Mouse (Mus musculus) neural tube, embryonic 13.5 days (tissue): ENCODE measurements around the gene Pebp1. TPM values are rescaled to one million over a fixed set of nuclear protein-coding genes. Genes with fewer than 3 reads are reported as not detected.
"Not testable (repeated sequence)": the region's sequence is repeated elsewhere in the genome, so short reads cannot be mapped to it uniquely, and the experiment has no call there.

Experiments used
- ATAC-seq: fragments of 200-750 bp; cut with Nextera tagmentation; 2 replicates; pipeline ENCODE4 v1.8.0; 2017; ENCODE audit warnings: low read depth, mild to moderate bottlenecking, moderate TSS enrichment, moderate library complexity
- H3K27ac ChIP-seq: fragments of 300-500 bp; sonication (generic); replicated peaks from 2 replicates; pipeline ENCODE4 v1.5.1; 2015; ENCODE audit warnings: moderate library complexity, mild to moderate bottlenecking, inconsistent platforms
- H3K27me3 ChIP-seq: fragments of 300-500 bp; sonication (generic); 2 replicates; pipeline ENCODE4 v1.6.1; 2015; ENCODE audit warnings: mild to moderate bottlenecking, inconsistent platforms
- H3K36me3 ChIP-seq: fragments of 300-500 bp; sonication (generic); 2 replicates; pipeline ENCODE4 v1.6.1; 2015; ENCODE audit warnings: mild to moderate bottlenecking, inconsistent platforms
- H3K4me1 ChIP-seq: fragments of 300-500 bp; sonication (generic); replicated peaks from 2 replicates; pipeline ENCODE4 v1.6.1; 2015; ENCODE audit warnings: inconsistent platforms
- H3K4me2 ChIP-seq: fragments of 300-500 bp; sonication (generic); 2 replicates; pipeline ENCODE4 v1.6.1; 2015; ENCODE audit warnings: inconsistent platforms, mild to moderate bottlenecking, moderate library complexity
- H3K4me3 ChIP-seq: fragments of 300-500 bp; sonication (generic); 2 replicates; pipeline ENCODE4 v1.5.1; 2015; ENCODE audit warnings: mild to moderate bottlenecking, inconsistent platforms
- H3K9ac ChIP-seq: fragments of 300-500 bp; sonication (generic); 2 replicates; pipeline ENCODE4 v1.6.1; 2015; ENCODE audit warnings: moderate library complexity, mild to moderate bottlenecking, inconsistent platforms
- H3K9me3 ChIP-seq: fragments of 300-500 bp; sonication (generic); 2 replicates; pipeline ENCODE4 v1.6.1; 2016; ENCODE audit warnings: inconsistent platforms
- WGBS: fragments of 180-500 bp; shearing (Covaris S2); methylation state at CpG from one replicate; pipeline ENCODE4 v1.1.7; 2015; 5-methylcytosine and 5-hydroxymethylcytosine counted together
- polyA plus RNA-seq: library from polyadenylated mRNA; unstranded; fragments of >200 nt; fragmentation: Nextera tagmentation; extraction: Ambion mirVana; gene quantifications from 2 replicates; pipeline ENCODE4 v1.2.1, GENCODE M21; 2015

Gene Pebp1
- polyA plus RNA-seq, 1 experiment from 2014 or later: 991 TPM

DNA sequence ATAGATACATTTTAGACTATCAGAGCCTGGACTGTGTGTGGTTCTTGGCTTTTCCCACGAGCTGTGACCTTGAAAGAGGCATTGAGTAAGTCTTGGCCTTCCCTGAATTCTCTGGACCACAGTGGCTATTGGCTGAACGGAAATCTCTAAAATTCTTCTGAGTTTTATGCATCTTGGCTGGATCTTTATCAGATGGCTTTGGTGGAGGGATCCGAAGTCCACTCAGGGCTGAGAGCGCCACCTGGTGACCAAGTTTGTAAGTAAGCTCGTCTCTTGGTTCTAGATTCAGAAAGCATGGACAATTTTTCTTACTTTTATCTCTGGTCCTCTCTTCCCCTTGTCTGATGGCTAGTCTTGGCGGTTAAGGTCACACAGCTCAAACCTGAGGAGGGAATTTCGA is 17.5 kb upstream of the Pebp1 start:
- H3K9me3 ChIP-seq: no peaks in the 10 kb centered on the region
- no peak overlapping the region for H3K4me2 ChIP-seq
- ATAC-seq: no peak
- WGBS: 80% methylated on average over 7 of the region's 7 CpGs
- no peaks in the 10 kb centered on the region for H3K27me3 ChIP-seq
- no peak overlapping the region for H3K27ac ChIP-seq
- H3K9ac ChIP-seq: no peak overlapping the region
- H3K4me3 ChIP-seq: no peak overlapping the region
- no peaks in the 10 kb centered on the region for H3K4me1 ChIP-seq
- no peaks in the 10 kb centered on the region for H3K36me3 ChIP-seq

DNA sequence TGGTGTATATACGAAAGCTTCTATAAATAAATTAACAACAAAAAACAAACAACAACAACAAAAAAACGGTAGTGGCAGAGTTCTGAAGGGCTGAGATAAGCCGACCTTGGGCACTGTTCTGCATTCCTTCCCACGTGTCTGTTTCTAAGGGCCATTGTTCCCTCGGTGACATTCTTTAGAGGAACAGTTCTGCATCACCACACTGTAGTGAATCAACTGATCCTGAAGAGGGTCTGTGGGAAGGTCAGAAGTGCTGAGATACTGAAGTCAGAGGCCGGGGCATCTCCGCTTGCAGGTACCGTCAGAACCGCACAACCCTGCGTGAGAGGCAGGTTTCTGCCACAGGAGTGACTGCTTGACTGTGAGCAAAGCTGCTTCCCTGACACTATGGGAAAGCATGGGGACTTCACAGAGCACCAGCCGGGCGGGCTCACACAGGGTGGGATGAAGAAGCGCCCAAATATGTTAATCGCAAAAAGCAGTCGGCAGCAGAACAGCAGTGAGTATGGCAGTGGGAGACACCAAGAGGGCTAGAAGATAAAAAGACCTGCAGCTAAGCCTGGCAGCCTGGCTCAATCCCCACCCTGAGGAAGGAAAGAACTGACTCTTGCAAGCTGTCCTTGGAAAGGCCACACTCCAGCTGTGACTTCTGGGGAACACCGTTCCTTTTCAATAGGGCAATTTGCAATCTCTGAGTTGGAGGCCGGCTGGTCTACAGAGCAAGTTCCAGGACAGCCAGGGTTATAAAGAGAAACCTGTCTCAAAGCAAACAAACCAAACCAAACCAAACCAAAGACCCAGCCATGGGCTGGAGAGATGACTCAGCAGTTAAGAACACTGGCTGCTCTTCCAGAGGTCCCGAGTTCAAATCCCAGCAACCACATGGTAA is 16.5 kb upstream of the Pebp1 start:
- Histone ChIP-seq H3K36me3 (no peaks in the 10 kb centered on the region), H3K27ac (no peak overlapping the region), H3K9me3 (no peaks in the 10 kb centered on the region), H3K4me3 (no peak overlapping the region), H3K4me2 (no peak overlapping the region), H3K4me1 (no peaks in the 10 kb centered on the region), H3K9ac (no peak overlapping the region), H3K27me3 (no peaks in the 10 kb centered on the region)
- no peak for ATAC-seq
- WGBS: 54% methylated on average over 18 of the region's 18 CpGs

- Histone ChIP-seq H3K4me3 (no peak overlapping the region), H3K27me3 (no peaks in the 10 kb centered on the region), H3K9ac (no peak overlapping the region), H3K9me3 (no peaks in the 10 kb centered on the region), H3K27ac (no peak overlapping the region), H3K4me2 (no peak overlapping the region), H3K36me3 (no peaks in the 10 kb centered on the region), H3K4me1 (no peaks in the 10 kb centered on the region)
- ATAC-seq: no peak
- 74% methylated on average over 3 of the region's 3 CpGs for WGBS
Measured at GRCm38 (mm10) chr5:117302899-117303298, 15.5 kb upstream of the Pebp1 start.

GRCm38 (mm10) chr5:117295011-117295410 is 7.6 kb upstream of the Pebp1 start:
- H3K36me3 ChIP-seq: no peaks in the 10 kb centered on the region
- no peak overlapping the region for H3K9ac ChIP-seq
- no peak for ATAC-seq
- WGBS: 90% methylated on average over 8 of the region's 8 CpGs
- no peak overlapping the region for H3K4me2 ChIP-seq
- H3K27ac ChIP-seq: no peak overlapping the region
- H3K4me3 ChIP-seq: no peak overlapping the region
- no peaks in the 10 kb centered on the region for H3K9me3 ChIP-seq
- H3K27me3 ChIP-seq: no peaks in the 10 kb centered on the region
- H3K4me1 ChIP-seq: no peaks in the 10 kb centered on the region

GRCm38 (mm10) chr5:117293776-117294175 is 6.4 kb upstream of the Pebp1 start:
- WGBS: 81% methylated on average over 3 of the region's 3 CpGs
- not testable (repeated sequence) for H3K27ac ChIP-seq, H3K36me3 ChIP-seq

DNA sequence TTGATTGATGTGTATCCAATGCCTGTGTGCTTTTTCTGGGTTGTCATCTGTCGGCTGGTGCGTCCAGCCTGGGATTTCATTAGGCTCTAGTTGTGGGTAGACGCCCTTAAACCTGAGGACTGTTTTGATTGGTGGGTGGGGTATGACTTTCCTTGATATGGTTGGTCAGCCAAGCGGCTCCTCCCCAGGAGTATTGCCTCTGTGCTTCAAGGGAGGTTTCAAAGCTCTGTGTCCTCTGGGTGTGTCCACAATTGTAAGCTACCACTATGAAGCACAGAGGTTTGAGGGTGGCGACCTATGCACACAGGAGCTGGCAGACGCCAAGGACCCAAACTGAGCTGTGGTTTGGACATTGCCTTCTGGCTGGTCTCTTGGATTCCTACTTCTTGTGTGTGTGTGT is 5.1 kb upstream of the Pebp1 start:
- H3K27ac ChIP-seq: no peak overlapping the region
- H3K27me3 ChIP-seq: peaks cover 6% of the 10 kb centered on the region; the same call in 1 of the 2 replicates
- no peaks in the 10 kb centered on the region for H3K9me3 ChIP-seq
- H3K4me1 ChIP-seq: peaks cover 7% of the 10 kb centered on the region
- no peak overlapping the region for H3K4me2 ChIP-seq
- no peak overlapping the region for H3K4me3 ChIP-seq
- H3K36me3 ChIP-seq: no peaks in the 10 kb centered on the region
- H3K9ac ChIP-seq: no peak overlapping the region
- no peak for ATAC-seq
- WGBS: 74% methylated on average over 6 of the region's 6 CpGs

More at GRCm38 (mm10) chr5:117293776-117294175, 6.4 kb upstream of the Pebp1 start:
- not testable (repeated sequence) for H3K4me1 ChIP-seq, H3K4me2 ChIP-seq, H3K27me3 ChIP-seq, ATAC-seq, H3K9ac ChIP-seq, H3K9me3 ChIP-seq, H3K4me3 ChIP-seq

DNA sequence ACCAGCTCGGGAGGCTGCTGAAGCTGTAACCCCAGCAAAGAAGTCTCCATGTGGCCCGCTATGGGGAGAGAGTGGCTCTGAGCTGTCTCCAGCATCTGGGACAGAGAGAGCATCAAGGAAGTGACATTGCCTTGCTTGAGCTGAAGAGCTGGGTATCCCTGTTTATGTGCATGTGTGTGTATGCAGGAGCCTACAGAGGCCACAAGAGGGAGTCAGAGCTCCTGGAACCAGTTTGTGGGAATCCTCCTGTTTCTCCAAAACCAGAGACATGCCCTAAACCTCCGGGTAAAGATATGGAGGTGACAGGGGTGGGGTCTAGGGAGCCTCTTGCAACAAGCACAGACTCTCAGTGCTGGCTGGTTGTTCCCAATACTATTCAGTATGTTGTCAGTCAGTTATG is 3.9 kb upstream of the Pebp1 start:
- 83% methylated on average over 3 of the region's 3 CpGs for WGBS
- ATAC-seq: no peak
- H3K4me2 ChIP-seq: no peak overlapping the region
- no peak overlapping the region for H3K27ac ChIP-seq
- no peaks in the 10 kb centered on the region for H3K36me3 ChIP-seq
- peaks cover 11% of the 10 kb centered on the region for H3K4me1 ChIP-seq
- no peak overlapping the region for H3K4me3 ChIP-seq
- no peaks in the 10 kb centered on the region for H3K9me3 ChIP-seq
- H3K9ac ChIP-seq: no peak overlapping the region
- peaks cover 6% of the 10 kb centered on the region; the same call in 1 of the 2 replicates for H3K27me3 ChIP-seq

DNA sequence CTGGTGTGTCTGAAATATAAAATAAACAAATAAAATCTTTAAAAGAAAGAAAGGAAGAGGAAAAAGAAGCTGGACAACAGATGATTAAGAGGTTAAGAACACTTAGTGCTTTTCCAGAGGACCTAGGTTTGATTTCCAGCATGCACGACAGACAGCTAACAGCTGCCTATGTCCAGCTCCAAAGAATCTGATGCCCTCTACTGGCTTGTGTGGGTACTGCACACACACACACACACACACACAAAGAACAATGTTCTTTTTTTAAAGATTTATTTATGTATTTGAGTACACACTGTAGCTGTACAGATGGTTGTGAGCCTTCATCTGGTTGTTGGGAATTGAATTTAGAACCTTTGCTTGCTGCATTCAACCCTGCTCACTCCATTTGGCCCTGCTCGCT is 2.7 kb upstream of the Pebp1 start:
- Histone ChIP-seq H3K4me2 (no peak overlapping the region), H3K9me3 (no peaks in the 10 kb centered on the region), H3K4me3 (no peak overlapping the region), H3K4me1 (peaks cover 24% of the 10 kb centered on the region), H3K36me3 (peaks cover 9% of the 10 kb centered on the region), H3K9ac (no peak overlapping the region), H3K27ac (no peak overlapping the region), H3K27me3 (peaks cover 6% of the 10 kb centered on the region; the same call in 1 of the 2 replicates)
- 95% methylated on average over 2 of the region's 2 CpGs for WGBS
- ATAC-seq: no peak

DNA sequence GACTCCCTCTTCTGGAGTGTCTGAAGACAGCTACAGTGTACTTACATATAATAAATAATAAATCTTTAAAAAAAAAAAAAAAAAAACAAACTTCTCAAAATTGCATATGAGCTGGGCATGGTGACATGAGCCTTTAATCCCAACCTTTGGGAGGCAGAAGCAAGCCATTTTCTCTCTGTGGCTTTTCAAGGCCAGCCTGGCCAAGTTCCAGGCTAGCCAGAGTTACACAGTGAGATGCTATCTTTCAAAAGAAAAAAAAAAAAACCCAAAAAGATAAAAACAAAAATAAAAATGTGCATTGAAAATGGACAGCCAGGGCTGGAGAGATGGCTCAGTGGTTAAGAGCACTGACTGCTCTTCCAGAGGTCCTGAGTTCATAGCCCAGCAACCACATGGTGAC is 2.2 kb upstream of the Pebp1 start:
- ATAC-seq: no peak

GRCm38 (mm10) chr5:117286286-117286685 is 1.1 kb downstream of the Pebp1 start:
- H3K27ac ChIP-seq: no peak overlapping the region
- no peak for ATAC-seq
- 49% methylated on average over 3 of the region's 3 CpGs for WGBS

More for the DNA sequence above, 2.2 kb upstream of the Pebp1 start:
- Histone ChIP-seq H3K4me1 (peaks cover 28% of the 10 kb centered on the region), H3K4me2 (no peak overlapping the region), H3K27ac (no peak overlapping the region), H3K4me3 (no peak overlapping the region), H3K36me3 (peaks cover 14% of the 10 kb centered on the region), H3K27me3 (peaks cover 6% of the 10 kb centered on the region; the same call in 1 of the 2 replicates), H3K9ac (no peak overlapping the region), H3K9me3 (no peaks in the 10 kb centered on the region)

DNA sequence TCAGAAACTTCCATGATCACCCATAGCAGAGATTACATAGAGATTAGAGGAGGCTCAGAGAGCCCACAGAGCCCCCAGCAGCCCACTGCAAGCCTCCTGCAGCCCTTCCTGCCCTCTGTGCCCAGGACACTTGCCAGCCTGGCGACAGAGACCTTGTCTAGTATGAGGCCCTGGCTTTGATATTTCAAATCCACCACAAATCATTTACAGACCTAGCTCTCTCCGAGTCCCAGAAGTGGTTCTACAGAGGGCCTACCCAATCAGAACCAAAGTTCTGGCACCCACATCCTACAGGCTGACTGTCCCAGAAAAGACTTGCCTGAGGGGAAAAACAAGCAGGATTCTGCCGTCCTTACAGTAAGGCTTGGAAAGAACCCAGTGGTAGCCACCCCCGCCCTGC is 2.2 kb downstream of the Pebp1 start:
- no peaks in the 10 kb centered on the region for H3K9me3 ChIP-seq
- H3K4me1 ChIP-seq: peaks cover 42% of the 10 kb centered on the region
- no peak overlapping the region for H3K4me3 ChIP-seq
- H3K9ac ChIP-seq: 0 out of 2 replicates have a peak overlapping the region, but pooled peaks have one; percentile 88
- H3K36me3 ChIP-seq: peaks cover 50% of the 10 kb centered on the region
- peaks cover 6% of the 10 kb centered on the region; the same call in 1 of the 2 replicates for H3K27me3 ChIP-seq
- H3K4me2 ChIP-seq: peak overlapping the region; percentile 82
- no peak for ATAC-seq
- H3K27ac ChIP-seq: 0 out of 2 replicates have a peak overlapping the region, but pooled peaks have one; percentile 61
- WGBS: 77% methylated on average over 4 of the region's 4 CpGs

More at GRCm38 (mm10) chr5:117286286-117286685, 1.1 kb downstream of the Pebp1 start:
- peak overlapping the region; percentile 87 for H3K4me3 ChIP-seq
- peaks cover 6% of the 10 kb centered on the region; the same call in 1 of the 2 replicates for H3K27me3 ChIP-seq
- H3K9ac ChIP-seq: peak overlapping the region; percentile 88
- H3K4me2 ChIP-seq: peak overlapping the region; percentile 82
- no peaks in the 10 kb centered on the region for H3K9me3 ChIP-seq
- peaks cover 40% of the 10 kb centered on the region for H3K36me3 ChIP-seq
- H3K4me1 ChIP-seq: peaks cover 42% of the 10 kb centered on the region

DNA sequence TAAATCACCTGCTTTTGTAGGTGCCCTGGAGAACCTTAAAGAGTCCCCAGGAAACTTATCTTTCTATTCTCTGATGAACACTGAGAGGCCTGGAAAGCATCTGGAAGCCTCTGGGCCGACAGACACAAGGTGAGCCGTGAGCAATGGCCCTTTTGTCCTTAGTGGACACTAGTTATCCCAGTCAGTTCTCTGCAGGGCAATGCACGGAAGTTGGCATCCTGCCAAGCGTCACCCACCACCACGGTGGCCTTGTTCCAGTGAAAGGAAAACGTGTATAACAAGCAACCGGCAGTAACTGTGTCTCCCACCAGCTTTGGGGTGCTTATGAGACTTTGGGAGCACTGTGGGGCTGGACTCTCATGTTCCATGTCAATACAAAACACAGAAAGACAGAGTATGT is 2.7 kb downstream of the Pebp1 start:
- Histone ChIP-seq H3K4me3 (no peak overlapping the region), H3K27me3 (peaks cover 6% of the 10 kb centered on the region; the same call in 1 of the 2 replicates), H3K36me3 (peaks cover 52% of the 10 kb centered on the region), H3K9me3 (no peaks in the 10 kb centered on the region), H3K9ac (no peak overlapping the region), H3K4me2 (peak overlapping the region; percentile 82), H3K4me1 (peaks cover 42% of the 10 kb centered on the region), H3K27ac (peak overlapping the region; percentile 61)
- 48% methylated on average over 7 of the region's 7 CpGs for WGBS
- ATAC-seq: no peak
